Mouse (Mus musculus): ENCODE data around the gene Igf2bp1. TPM values are rescaled to one million over a fixed set of nuclear protein-coding genes. Genes with fewer than 3 reads are reported as not detected.

The Igf2bp1 gene
- 0.05 TPM for polyA plus RNA-seq (2014; fragmentation: Illumina TruSeq; extraction: RNeasy Lipid Tissue Mini Kit (QIAGEN cat#74804); ENCODE audit: low read depth, low replicate concordance)

DNA sequence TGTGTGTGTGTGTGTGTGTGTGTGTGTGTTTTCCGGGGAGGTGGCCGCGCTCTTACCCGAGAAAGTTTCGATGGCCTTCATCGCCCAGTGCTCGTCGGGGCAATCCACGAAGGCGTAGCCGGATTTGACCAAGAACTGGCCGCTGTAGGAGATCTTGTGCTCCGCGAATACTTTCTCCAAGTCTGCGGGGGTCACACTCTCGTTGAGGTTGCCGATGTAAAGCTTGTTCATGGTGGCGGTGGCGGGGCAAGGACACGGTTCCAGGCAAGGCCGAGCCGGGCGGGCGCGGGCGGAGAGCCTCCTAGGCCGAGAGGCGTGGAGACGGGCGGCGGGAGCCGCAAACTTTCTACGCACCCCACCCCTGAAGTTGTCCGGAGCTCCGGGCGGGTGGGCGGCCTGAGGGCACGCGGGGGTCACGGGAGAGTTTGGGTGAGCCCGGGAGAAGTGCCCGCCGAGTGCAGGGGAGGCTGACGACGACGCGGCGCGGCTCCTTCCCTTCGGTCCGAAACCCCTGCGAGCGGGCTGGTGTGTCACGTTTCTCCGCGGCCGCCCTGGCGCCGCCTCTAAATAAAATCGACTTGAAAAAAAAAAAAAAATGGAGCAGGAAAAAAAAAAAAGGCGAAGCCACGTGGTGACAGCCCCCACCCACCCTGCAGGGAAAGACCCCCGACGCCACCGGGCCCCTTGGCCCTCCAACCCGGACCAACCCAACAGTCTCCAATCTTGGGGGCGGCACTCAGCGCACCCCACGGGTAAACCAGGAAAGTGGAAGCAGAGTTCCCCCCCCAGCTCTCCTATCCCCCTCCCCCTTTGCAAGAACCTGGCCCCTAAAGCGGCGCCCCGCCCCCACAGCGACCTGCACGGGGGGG, at the start of gene Igf2bp1:
Gene Igf2bp1, minus strand, starts transcription at position 538 of the 869 bp plus-strand sequence.

DNA sequence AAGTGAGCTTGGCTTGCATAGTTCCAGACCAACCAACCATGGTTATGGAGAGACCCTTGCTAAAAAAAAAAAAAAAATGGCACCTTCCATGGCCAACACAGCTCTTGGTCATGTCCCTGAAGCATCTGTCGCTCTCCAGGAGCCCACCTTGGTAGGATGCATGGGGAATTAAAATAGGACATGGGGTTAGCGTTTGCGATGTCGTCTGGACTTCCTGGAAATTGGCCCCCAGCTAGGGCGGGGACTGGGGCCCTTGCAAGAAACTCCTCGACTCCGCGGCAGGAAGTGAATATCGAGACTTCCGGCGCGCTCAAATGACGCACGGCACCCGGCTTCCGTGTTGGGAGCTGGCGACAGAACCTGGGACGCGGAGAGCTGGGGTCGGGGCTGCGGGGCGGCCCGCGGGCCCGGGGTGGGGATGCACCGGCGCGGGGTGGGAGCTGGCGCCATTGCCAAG, 28.9 kb upstream of the Igf2bp1 start, which contains the start of gene Snf8:
Gene Snf8, plus strand, starts transcription at position 290 of the 457 bp plus-strand sequence.

DNA sequence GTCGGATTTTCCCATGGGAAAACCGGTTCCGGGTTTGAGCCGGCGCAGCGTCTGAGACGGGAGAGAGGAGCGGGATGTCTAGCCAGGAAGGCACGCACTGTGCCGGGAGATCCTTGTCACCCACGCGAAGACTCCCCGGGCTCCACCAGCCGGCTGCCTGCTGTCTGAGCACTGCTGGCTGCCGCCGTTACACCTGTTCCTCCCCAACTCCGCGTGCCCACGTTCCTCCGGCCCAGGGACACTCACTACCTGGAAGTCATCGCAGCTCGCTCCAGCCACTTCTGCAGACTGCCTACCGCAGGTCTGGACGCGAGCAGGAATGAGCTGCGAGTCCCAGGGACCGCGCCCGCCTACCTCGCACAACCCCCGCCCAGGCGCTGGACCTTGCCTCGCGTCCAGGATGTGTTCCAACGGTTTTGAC, 91.2 kb downstream of the Igf2bp1 start, which contains the start of gene B4galnt2:
Gene B4galnt2, minus strand, starts transcription at position 321 of the 421 bp plus-strand sequence.

Other genes with a start within 250 kb of the Igf2bp1 start
- 133 TPM for gene Phospho1, start 181.4 kb downstream of the Igf2bp1 start, polyA plus RNA-seq (2014; fragmentation: Illumina TruSeq; extraction: RNeasy Lipid Tissue Mini Kit (QIAGEN cat#74804); ENCODE audit: low read depth, low replicate concordance)
- 35.7 TPM for gene Gngt2, start 168.7 kb downstream of the Igf2bp1 start, polyA plus RNA-seq (2014; fragmentation: Illumina TruSeq; extraction: RNeasy Lipid Tissue Mini Kit (QIAGEN cat#74804); ENCODE audit: low read depth, low replicate concordance)
- 12.4 TPM for gene Abi3, start 163.5 kb downstream of the Igf2bp1 start, polyA plus RNA-seq (2014; fragmentation: Illumina TruSeq; extraction: RNeasy Lipid Tissue Mini Kit (QIAGEN cat#74804); ENCODE audit: low read depth, low replicate concordance)
- not detected for gene B4galnt2, start 91.0 kb downstream of the Igf2bp1 start, polyA plus RNA-seq (2014; fragmentation: Illumina TruSeq; extraction: RNeasy Lipid Tissue Mini Kit (QIAGEN cat#74804); ENCODE audit: low read depth, low replicate concordance)
- not detected for gene Gip, start 18.6 kb upstream of the Igf2bp1 start, polyA plus RNA-seq (2014; fragmentation: Illumina TruSeq; extraction: RNeasy Lipid Tissue Mini Kit (QIAGEN cat#74804); ENCODE audit: low read depth, low replicate concordance)
- 46.1 TPM for gene Snf8, start 28.9 kb upstream of the Igf2bp1 start, polyA plus RNA-seq (2014; fragmentation: Illumina TruSeq; extraction: RNeasy Lipid Tissue Mini Kit (QIAGEN cat#74804); ENCODE audit: low read depth, low replicate concordance)
- gene Ube2z, start 59.4 kb upstream of the Igf2bp1 start, polyA plus RNA-seq (2014; fragmentation: Illumina TruSeq; extraction: RNeasy Lipid Tissue Mini Kit (QIAGEN cat#74804); ENCODE audit: low read depth, low replicate concordance), result 33.0 TPM
- 3,747 TPM for gene Atp5g1, start 69.7 kb upstream of the Igf2bp1 start, polyA plus RNA-seq (2014; fragmentation: Illumina TruSeq; extraction: RNeasy Lipid Tissue Mini Kit (QIAGEN cat#74804); ENCODE audit: low read depth, low replicate concordance)
- not detected for gene Calcoco2, start 106.0 kb upstream of the Igf2bp1 start, polyA plus RNA-seq (2014; fragmentation: Illumina TruSeq; extraction: RNeasy Lipid Tissue Mini Kit (QIAGEN cat#74804); ENCODE audit: low read depth, low replicate concordance)
- not detected for gene Ttll6, start 127.8 kb upstream of the Igf2bp1 start, polyA plus RNA-seq (2014; fragmentation: Illumina TruSeq; extraction: RNeasy Lipid Tissue Mini Kit (QIAGEN cat#74804); ENCODE audit: low read depth, low replicate concordance)
- gene Hoxb13, start 188.4 kb upstream of the Igf2bp1 start, polyA plus RNA-seq (2014; fragmentation: Illumina TruSeq; extraction: RNeasy Lipid Tissue Mini Kit (QIAGEN cat#74804); ENCODE audit: low read depth, low replicate concordance), result not detected